Mouse (Mus musculus) intestine, embryonic 14.5 days (tissue): ENCODE results near the gene Ptrh2. TPM values are rescaled to one million over a fixed set of nuclear protein-coding genes. Genes with fewer than 3 reads are reported as not detected.

Experiments used
- ATAC-seq: fragments of 200-750 bp; cut with Nextera tagmentation; replicated peaks from 2 replicates; pipeline ENCODE4 v1.8.0; 2017; ENCODE audit warnings: low read depth, moderate number of reproducible peaks, moderate TSS enrichment, moderate library complexity; ENCODE audit not compliant: low FRiP score, low TSS enrichment
- DNase-seq: peaks from one replicate; pipeline ENCODE4 v3.0.0-alpha.2; 2018; ENCODE audit warnings: low spot score
- H3K27ac ChIP-seq: fragments of 300-500 bp; sonication (generic); 2 replicates; pipeline ENCODE4 v1.5.1; 2014; ENCODE audit warnings: low read depth, mild to moderate bottlenecking, control low read depth
- H3K27me3 ChIP-seq: fragments of 300-500 bp; sonication (generic); replicated peaks from 2 replicates; pipeline ENCODE4 v1.6.1; 2014; ENCODE audit warnings: low read length, control low read depth; ENCODE audit not compliant: control insufficient read depth, insufficient read depth
- H3K36me3 ChIP-seq: fragments of 300-500 bp; sonication (generic); 2 replicates; pipeline ENCODE4 v1.6.1; 2014; ENCODE audit warnings: low read length, control low read depth; ENCODE audit not compliant: control insufficient read depth, insufficient read depth
- H3K4me1 ChIP-seq: fragments of 300-500 bp; sonication (generic); replicated peaks from 2 replicates; pipeline ENCODE4 v1.6.1; 2014; ENCODE audit warnings: low read length, control low read depth, mixed read lengths; ENCODE audit not compliant: control insufficient read depth, insufficient read depth
- H3K4me2 ChIP-seq: fragments of 300-500 bp; sonication (generic); 2 replicates; pipeline ENCODE4 v1.6.1; 2014; ENCODE audit warnings: low read length
- H3K4me3 ChIP-seq: fragments of 300-500 bp; sonication (generic); 2 replicates; pipeline ENCODE4 v1.5.1; 2014; ENCODE audit warnings: low read depth, low read length, control low read depth, mixed read lengths
- H3K9ac ChIP-seq: fragments of 300-500 bp; sonication (generic); 2 replicates; pipeline ENCODE4 v1.6.1; 2014; ENCODE audit warnings: mild to moderate bottlenecking, low read length
- H3K9me3 ChIP-seq: fragments of 300-500 bp; sonication (generic); 2 replicates; pipeline ENCODE4 v1.6.1; 2016; ENCODE audit warnings: low read length, control low read depth; ENCODE audit not compliant: control insufficient read depth
- WGBS: fragments of 180-500 bp; shearing (Covaris S2); extraction: QIAGEN DNeasy Blood & Tissue Kit; methylation state at CpG from one replicate; pipeline ENCODE4 v1.1.7; 2014; 5-methylcytosine and 5-hydroxymethylcytosine counted together
- polyA plus RNA-seq: library from polyadenylated mRNA; unstranded; fragments of >200 nt; fragmentation: Nextera tagmentation; extraction: Ambion mirVana; gene quantifications from 2 replicates; pipeline ENCODE4 v1.2.1, GENCODE M21; 2014

Ptrh2 gene
- polyA plus RNA-seq, 1 experiment from 2014 or later: 35.4 TPM

DNA sequence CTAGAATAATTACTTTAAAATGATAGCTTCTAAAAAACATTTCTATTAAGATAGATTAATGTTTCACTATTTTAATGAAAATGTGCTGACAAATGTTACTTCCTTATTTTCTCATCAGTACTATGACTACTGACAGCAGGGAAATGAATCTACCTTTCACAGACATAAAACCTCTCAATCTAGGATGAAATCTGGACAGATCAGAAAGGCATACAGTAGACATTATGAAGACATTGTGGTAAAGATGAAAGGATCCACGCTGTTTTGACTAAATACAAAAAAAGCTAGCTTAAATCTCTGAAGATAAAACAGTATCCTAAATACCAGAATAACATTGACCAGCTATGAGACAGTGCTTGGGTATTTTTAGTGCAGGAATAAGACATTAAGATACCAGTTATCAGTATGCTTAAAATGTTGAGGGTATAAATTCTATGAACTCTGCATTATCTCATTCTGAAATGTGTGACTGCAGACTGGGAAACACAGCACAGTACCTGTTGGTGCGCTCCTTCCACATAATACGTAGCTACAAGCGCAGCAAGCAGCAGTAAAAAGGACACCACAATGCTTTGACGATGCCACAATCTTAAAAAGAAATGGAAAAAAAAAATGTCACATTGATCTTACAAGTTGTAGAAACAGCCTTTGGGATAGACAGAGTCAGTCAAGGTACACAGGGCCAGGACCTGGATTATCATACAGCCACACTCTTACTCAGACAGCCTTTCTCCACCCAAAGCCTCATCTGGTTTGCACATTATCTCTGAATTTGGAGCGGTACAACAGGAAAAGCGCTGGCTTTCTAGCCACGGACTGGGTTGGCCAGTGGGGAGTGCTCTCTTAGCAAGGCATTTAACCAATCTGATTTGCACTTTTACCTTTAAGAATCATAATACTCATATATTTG, 20.5 kb upstream of the Ptrh2 start:
- 94% methylated on average over 8 of the region's 8 CpGs for WGBS
- no peak for ATAC-seq
- DNase-seq: no peak
- no peaks in the 10 kb centered on the region for H3K27me3 ChIP-seq
- H3K4me1 ChIP-seq: no peaks in the 10 kb centered on the region
- no peak overlapping the region for H3K9ac ChIP-seq
- H3K36me3 ChIP-seq: peaks cover 51% of the 10 kb centered on the region
- H3K4me3 ChIP-seq: no peak overlapping the region
- H3K27ac ChIP-seq: no peak overlapping the region
- no peaks in the 10 kb centered on the region for H3K9me3 ChIP-seq
- H3K4me2 ChIP-seq: no peak overlapping the region

DNA sequence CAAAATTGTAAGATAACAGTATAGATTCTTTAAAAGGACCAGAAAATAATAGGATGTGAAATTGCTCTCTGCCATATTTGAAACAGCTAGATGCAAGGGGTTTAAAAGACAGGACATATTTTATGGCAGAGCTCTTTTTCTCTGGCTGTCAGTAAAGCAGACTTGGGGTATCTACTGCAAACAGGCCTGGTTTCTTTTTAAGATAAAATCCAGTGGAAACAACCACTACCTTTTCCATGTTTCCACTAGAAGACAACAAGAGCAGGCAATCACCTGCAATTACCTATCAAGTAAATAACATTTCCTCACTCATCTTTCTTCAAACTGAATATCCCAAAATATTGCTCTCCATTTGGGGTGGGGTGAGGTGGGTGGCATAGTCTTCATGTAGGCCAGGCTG, 19.8 kb upstream of the Ptrh2 start:
- Histone ChIP-seq H3K4me2 (no peak overlapping the region), H3K4me1 (no peaks in the 10 kb centered on the region), H3K9ac (no peak overlapping the region), H3K4me3 (no peak overlapping the region), H3K36me3 (peaks cover 51% of the 10 kb centered on the region), H3K27me3 (no peaks in the 10 kb centered on the region), H3K27ac (no peak overlapping the region), H3K9me3 (no peaks in the 10 kb centered on the region)
- DNase-seq (no peak), ATAC-seq (no peak)

DNA sequence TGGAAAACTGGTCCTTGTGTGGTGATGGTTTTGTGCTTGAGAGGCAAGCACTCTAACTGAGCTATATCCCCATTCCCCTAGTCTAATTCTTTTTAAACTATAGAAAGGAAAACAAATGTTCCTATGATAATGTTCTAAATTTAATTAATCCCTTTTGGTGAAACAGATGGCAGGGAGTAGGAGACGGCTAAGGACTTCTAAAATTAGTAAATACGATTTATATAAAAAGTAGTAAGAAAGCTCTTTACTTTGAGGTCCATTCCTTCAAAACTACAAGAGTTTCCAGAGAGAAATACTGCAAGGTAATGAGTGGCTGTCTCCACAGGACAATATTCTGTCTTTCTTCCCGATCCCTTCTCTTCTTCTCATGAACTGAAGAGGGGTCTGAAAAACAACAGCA, 19.4 kb upstream of the Ptrh2 start:
- DNase-seq (no peak), ATAC-seq (no peak)
- no peaks in the 10 kb centered on the region for H3K9me3 ChIP-seq
- H3K4me2 ChIP-seq: no peak overlapping the region
- no peak overlapping the region for H3K9ac ChIP-seq
- no peak overlapping the region for H3K27ac ChIP-seq
- no peaks in the 10 kb centered on the region for H3K27me3 ChIP-seq
- no peak overlapping the region for H3K4me3 ChIP-seq
- H3K36me3 ChIP-seq: peaks cover 50% of the 10 kb centered on the region
- H3K4me1 ChIP-seq: no peaks in the 10 kb centered on the region
- WGBS: 88% methylated on average over 3 of the region's 3 CpGs

DNA sequence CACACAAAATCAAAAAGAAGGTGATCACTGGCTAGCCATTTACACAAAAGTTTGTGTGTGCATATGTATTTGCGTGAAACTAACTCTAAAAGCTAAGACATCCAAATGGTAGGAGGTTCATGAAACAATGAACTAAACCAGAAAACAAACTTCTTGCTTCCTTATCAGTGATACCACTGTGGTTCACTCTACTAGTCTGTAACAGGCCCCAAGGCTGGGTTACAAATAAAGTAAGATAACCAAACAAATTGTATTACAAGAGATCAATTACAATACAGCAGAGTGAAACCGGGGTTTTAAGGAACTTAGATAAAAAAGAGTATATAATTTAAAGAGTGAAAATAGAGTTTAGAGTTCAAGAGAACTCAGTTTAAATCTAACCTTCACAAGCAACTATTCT, 16.2 kb upstream of the Ptrh2 start:
- H3K27ac ChIP-seq: no peak overlapping the region
- H3K9ac ChIP-seq: no peak overlapping the region
- no peaks in the 10 kb centered on the region for H3K9me3 ChIP-seq
- DNase-seq (no peak), ATAC-seq (no peak)
- WGBS: 90% methylated on average over 2 of the region's 2 CpGs
- no peaks in the 10 kb centered on the region for H3K27me3 ChIP-seq
- no peak overlapping the region for H3K4me2 ChIP-seq
- H3K4me3 ChIP-seq: no peak overlapping the region
- H3K36me3 ChIP-seq: peaks cover 27% of the 10 kb centered on the region
- H3K4me1 ChIP-seq: no peaks in the 10 kb centered on the region

DNA sequence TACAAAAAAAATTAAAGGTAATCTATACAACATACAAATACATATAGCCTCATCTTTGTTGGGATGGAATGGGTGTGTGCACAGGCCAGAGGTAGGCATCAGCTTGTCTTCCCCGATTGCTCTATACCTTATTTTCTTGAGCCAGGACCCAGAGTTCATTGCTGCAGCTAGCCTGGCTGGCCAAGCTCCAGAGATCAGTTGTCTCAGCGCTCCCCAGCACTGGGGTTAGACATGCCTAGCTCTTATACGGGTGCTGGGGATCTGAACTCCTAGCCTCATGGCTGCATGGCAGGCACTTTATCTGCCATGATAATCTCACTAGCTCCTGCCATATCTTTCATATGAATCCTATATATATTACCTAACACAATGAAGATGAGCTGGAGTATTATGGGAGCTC, 15.6 kb upstream of the Ptrh2 start:
- H3K27me3 ChIP-seq: no peaks in the 10 kb centered on the region
- ATAC-seq (no peak), DNase-seq (no peak)
- H3K4me1 ChIP-seq: no peaks in the 10 kb centered on the region
- H3K27ac ChIP-seq: no peak overlapping the region
- H3K4me3 ChIP-seq: no peak overlapping the region
- no peak overlapping the region for H3K4me2 ChIP-seq
- peaks cover 23% of the 10 kb centered on the region for H3K36me3 ChIP-seq
- H3K9ac ChIP-seq: no peak overlapping the region
- H3K9me3 ChIP-seq: no peaks in the 10 kb centered on the region
- 87% methylated on average over 3 of the region's 3 CpGs for WGBS

DNA sequence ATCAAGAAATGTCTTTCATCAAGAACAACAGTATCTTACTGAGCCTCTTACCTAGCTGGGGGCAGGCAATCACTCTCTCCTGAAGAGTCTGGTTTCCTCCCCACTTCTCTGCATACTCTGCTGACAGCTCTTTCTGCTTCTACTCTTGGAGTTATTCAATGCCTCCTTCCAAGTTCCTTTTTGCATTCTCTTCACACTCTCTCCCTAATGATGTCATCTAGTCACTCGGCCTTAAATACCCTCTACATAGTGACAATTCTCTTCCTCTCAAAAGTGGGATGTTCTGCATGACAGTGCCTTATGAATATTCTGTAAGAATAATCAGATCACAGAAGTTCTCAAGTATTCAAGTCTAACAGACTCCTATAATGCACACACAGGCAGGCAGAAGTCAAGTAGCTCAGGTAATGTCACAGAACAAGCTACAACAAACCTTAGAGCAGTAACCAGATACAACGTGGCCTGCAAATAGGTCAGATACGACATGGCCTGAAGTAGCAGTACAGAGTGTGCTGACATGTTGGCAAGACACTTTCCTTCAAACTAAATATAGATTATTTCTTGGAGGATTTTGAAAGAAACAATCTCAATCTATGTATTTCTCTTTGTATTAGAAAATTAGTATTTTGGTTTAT, 12.6 kb upstream of the Ptrh2 start:
- Histone ChIP-seq H3K36me3 (no peaks in the 10 kb centered on the region), H3K9ac (no peak overlapping the region), H3K27me3 (no peaks in the 10 kb centered on the region), H3K4me3 (no peak overlapping the region), H3K9me3 (no peaks in the 10 kb centered on the region), H3K4me1 (no peaks in the 10 kb centered on the region), H3K27ac (no peak overlapping the region), H3K4me2 (no peak overlapping the region)
- WGBS: 71% methylated on average over 3 of the region's 3 CpGs
- no peak for DNase-seq
- no peak for ATAC-seq

DNA sequence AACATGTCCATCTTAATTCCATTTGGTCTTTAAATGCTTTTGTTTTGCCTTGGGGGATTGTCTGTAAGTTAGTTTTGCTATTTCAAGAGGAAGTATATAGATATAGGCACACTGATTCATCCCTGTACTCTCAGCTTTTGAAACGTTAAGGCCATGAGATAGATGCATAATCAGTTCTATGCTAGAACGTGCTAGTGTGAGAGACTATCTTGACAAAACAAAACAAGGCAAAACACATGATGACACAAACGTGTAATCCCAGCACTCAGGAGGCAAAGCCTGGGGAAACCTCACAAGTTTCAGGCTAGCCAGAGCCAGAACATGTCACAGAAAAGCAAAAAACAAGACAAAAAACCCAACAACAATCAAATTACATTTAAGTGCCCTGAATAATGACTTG, 11.0 kb upstream of the Ptrh2 start:
- no peak overlapping the region for H3K9ac ChIP-seq
- no peak for DNase-seq

DNA sequence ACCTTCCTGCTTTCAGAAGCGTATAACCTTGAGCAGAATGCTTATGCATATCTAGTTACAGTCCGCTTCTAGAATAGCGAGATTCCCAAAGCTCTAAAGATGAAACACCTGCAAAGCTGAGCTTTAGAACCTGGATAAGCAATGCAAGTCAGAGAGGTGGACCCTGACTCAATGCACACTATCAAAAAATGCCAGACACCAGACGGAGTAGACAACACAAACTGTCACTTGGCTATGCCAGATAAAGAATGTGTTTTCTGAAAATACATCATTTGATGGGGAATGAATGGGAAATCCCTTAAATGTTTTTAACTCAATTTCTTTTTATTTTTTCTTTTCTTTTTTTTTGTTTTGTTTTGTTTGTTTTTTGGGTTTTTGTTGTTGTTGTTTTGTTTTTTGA, 8.3 kb upstream of the Ptrh2 start:
- Histone ChIP-seq H3K9me3 (no peaks in the 10 kb centered on the region), H3K36me3 (no peaks in the 10 kb centered on the region), H3K4me2 (no peak overlapping the region), H3K4me3 (no peak overlapping the region), H3K27ac (no peak overlapping the region), H3K4me1 (no peaks in the 10 kb centered on the region), H3K9ac (no peak overlapping the region), H3K27me3 (no peaks in the 10 kb centered on the region)
- DNase-seq (no peak), ATAC-seq (no peak)
- WGBS: 86% methylated on average over 4 of the region's 4 CpGs

More for the DNA sequence above, 11.0 kb upstream of the Ptrh2 start:
- Histone ChIP-seq H3K27ac (no peak overlapping the region), H3K27me3 (no peaks in the 10 kb centered on the region), H3K9me3 (no peaks in the 10 kb centered on the region), H3K4me3 (no peak overlapping the region), H3K36me3 (no peaks in the 10 kb centered on the region), H3K4me2 (no peak overlapping the region), H3K4me1 (no peaks in the 10 kb centered on the region)
- WGBS: 78% methylated on average over 3 of the region's 3 CpGs
- no peak for ATAC-seq

DNA sequence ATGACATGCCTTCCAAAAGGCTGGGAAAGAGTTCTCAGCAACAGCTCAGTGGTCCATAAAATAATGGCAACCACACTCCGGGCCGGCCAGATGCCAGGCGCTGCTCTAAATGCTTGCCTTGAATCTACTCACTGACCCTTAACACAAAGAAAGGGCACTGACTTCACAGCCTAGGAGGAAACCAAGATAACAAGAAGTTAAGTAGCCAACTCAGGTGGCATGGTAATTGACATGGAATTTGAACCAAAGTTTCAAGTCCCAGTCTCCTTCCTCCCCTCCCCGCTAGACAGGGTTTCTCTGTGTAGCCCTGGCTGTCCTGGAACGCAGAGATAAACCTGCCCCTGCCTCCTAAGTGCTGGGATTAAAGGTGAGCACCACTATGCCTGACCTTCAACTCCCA, 4.8 kb upstream of the Ptrh2 start:
- no peak for ATAC-seq
- no peaks in the 10 kb centered on the region for H3K36me3 ChIP-seq
- H3K9me3 ChIP-seq: no peaks in the 10 kb centered on the region
- no peak overlapping the region for H3K4me2 ChIP-seq
- H3K4me1 ChIP-seq: peaks cover 7% of the 10 kb centered on the region
- no peak overlapping the region for H3K4me3 ChIP-seq
- no peak for DNase-seq
- no peaks in the 10 kb centered on the region for H3K27me3 ChIP-seq
- H3K27ac ChIP-seq: no peak overlapping the region
- WGBS: 77% methylated on average over 5 of the region's 5 CpGs
- no peak overlapping the region for H3K9ac ChIP-seq
